Mouse (Mus musculus) brain, embryonic 18.5 days (tissue): ENCODE data around the gene Tspyl3.

Source experiments
- DNase-seq: peaks from one replicate; pipeline ENCODE4 v3.0.0-alpha.2; 2012; ENCODE audit warnings: low read depth, low spot score

Gene Tspyl3

DNA sequence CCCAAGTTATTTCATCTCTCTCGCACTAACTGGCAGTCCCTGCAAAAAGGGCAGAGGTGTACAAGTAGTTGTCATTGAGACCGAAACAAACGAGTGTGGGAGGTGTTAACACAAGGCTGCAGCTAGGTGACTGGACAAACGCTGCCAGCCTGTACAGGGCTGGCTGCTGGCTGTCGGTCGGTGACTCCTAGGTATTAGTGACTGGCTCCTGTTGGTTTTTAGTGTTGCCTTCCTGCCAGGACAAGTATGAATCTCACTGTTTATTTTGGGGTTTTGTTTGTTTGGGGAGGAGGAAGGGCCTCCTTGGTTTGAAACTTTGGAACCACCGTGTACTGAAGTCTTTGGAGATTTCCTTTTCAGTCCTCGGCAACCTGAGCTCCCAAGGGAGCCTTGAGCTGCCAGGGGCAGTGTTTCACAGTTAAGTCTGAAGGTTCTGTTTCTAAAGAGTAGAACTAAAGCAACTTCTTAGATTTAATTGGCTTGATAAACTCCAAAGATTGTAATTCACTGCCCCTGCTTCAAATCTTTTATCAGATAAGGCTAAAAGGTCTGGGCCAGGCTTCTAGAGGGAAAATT lies 49.2 kb downstream of the Tspyl3 start:
- no peak for DNase-seq
